Mouse (Mus musculus) embryonic fibroblast, embryonic 13.5 days (primary cell): ENCODE results near the gene 2310011J03Rik. TPM values are rescaled to one million over a fixed set of nuclear protein-coding genes. Genes with fewer than 3 reads are reported as not detected.

Experiments used
- H3K27ac ChIP-seq: 2 replicates; pipeline ENCODE4 v1.5.1; 2012; ENCODE audit warnings: low read length, control low read depth, inconsistent platforms; ENCODE audit not compliant: insufficient read depth
- H3K4me1 ChIP-seq: 2 replicates; pipeline ENCODE4 v1.6.1; 2011; ENCODE audit warnings: low read length; ENCODE audit not compliant: control insufficient read depth, insufficient read depth
- H3K4me3 ChIP-seq: 2 replicates; pipeline ENCODE4 v1.5.1; 2011; ENCODE audit warnings: mild to moderate bottlenecking, control low read depth, low read length; ENCODE audit not compliant: insufficient read depth
- CTCF ChIP-seq: IDR thresholded peaks from 2 replicates; pipeline ENCODE4 v1.5.1; 2011; ENCODE audit warnings: mild to moderate bottlenecking, control low read depth, low read length, moderate library complexity, borderline replicate concordance; ENCODE audit not compliant: insufficient read depth
- POLR2A ChIP-seq: IDR thresholded peaks from 2 replicates; pipeline ENCODE4 v1.6.1; 2011; ENCODE audit warnings: low read depth, mild to moderate bottlenecking, control low read depth, low read length, moderate library complexity
- polyA plus RNA-seq: library from polyadenylated mRNA; stranded (reverse); fragments of >200 nt; gene quantifications from 2 replicates; pipeline ENCODE4 v1.2.4, GENCODE M21; 2011; ENCODE audit warnings: low read depth; ENCODE audit not compliant: missing spikeins, insufficient read length

Gene 2310011J03Rik
- 16.4 and 18.6 TPM in 2 replicates for polyA plus RNA-seq

DNA sequence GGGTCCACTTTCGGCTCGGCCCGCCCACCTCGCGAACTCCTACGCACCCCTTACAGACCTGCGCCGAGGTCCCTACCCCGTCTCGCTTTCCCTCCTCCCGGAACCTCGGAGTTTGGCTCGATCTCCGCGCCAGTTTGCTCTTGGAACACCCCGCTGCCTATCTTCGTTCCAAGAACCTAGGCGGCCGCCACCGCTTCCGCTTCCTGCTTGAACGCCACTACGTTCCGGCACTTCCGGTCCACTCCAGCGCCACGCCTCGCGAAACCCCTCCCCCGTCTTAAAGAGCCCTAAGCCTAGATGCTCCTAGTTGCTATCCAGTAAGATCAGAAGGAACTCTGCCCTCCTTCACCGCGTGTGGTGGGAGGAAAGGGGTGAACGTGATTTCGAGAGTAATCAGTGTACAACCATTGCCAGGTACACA lies at the start of gene 2310011J03Rik:
2310011J03Rik (minus strand) TSS at position 198 of the 421 bp plus-strand sequence.
- no peaks in the 10 kb centered on the region; the same call in 1 of the 2 replicates for H3K4me1 ChIP-seq
- peak within 1 kb of the TSS; percentile 86 for H3K4me3 ChIP-seq
- H3K27ac ChIP-seq = no peak within 1 kb of the TSS
- TF ChIP-seq POLR2A = peak; percentile 72
- no peak for TF ChIP-seq CTCF

DNA sequence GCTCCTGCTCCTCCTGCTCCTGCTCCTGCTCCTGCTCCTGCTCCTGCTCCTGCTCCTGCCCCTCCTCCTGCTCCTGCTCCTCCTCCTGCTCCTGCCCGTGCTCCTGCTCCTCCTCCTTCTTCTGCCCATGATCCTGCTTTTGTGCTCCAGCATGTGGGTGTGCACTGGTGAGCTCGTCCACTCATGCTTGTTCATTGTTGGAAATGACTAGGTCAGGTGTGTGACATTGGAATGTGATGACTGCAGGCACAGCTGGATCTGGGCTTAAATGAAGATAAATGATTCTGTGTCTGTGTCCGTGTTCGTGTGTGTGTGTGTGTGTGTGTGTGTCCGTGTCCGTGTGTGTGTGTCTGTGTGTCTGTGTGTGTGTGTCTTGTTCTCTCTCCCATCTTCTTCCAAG lies 48.1 kb upstream of the 2310011J03Rik start:
- TF ChIP-seq POLR2A = no peak
- H3K4me1 ChIP-seq = no peaks in the 10 kb centered on the region; the same call in 1 of the 2 replicates

GRCm38 (mm10) chr10:80367954-80368353 lies 47.6 kb upstream of the 2310011J03Rik start:
- Histone ChIP-seq H3K4me1 (no peaks in the 10 kb centered on the region; the same call in 1 of the 2 replicates), H3K4me3 (no peak overlapping the region)

More for the DNA sequence above, 48.1 kb upstream of the 2310011J03Rik start:
- no peak overlapping the region for H3K27ac ChIP-seq
- no peak overlapping the region for H3K4me3 ChIP-seq

DNA sequence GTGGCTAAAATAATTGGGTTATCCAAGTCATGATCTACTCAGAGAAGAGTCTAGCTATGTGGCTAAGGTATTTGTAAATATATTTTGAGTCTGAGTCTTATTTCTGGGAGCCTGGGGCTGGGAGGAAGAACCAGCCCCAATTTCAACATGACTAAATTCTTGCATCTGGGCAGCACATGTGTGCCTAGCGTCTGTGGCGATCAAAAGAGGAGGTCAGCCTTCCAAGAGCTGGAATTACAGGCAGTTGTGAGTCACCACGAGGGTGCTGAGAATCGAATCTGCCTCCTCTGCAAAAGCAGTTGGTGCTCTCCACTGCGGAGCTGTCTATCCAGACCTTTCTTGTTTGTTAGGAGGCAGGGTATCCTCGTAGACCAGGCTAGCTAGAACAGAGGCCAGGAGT lies 45.4 kb upstream of the 2310011J03Rik start:
- TF ChIP-seq POLR2A = no peak
- no peak for TF ChIP-seq CTCF
- H3K4me1 ChIP-seq = no peaks in the 10 kb centered on the region; the same call in 1 of the 2 replicates
- no peak overlapping the region for H3K4me3 ChIP-seq
- no peak overlapping the region for H3K27ac ChIP-seq

More at GRCm38 (mm10) chr10:80367954-80368353, 47.6 kb upstream of the 2310011J03Rik start:
- no peak for TF ChIP-seq CTCF
- TF ChIP-seq POLR2A = no peak
- no peak overlapping the region for H3K27ac ChIP-seq

- TF ChIP-seq CTCF (no peak), POLR2A (no peak)
- no peak overlapping the region for H3K27ac ChIP-seq
- H3K4me1 ChIP-seq = no peaks in the 10 kb centered on the region; the same call in 1 of the 2 replicates
- H3K4me3 ChIP-seq = no peak overlapping the region
Measured at GRCm38 (mm10) chr10:80363734-80364133, 43.4 kb upstream of the 2310011J03Rik start.

DNA sequence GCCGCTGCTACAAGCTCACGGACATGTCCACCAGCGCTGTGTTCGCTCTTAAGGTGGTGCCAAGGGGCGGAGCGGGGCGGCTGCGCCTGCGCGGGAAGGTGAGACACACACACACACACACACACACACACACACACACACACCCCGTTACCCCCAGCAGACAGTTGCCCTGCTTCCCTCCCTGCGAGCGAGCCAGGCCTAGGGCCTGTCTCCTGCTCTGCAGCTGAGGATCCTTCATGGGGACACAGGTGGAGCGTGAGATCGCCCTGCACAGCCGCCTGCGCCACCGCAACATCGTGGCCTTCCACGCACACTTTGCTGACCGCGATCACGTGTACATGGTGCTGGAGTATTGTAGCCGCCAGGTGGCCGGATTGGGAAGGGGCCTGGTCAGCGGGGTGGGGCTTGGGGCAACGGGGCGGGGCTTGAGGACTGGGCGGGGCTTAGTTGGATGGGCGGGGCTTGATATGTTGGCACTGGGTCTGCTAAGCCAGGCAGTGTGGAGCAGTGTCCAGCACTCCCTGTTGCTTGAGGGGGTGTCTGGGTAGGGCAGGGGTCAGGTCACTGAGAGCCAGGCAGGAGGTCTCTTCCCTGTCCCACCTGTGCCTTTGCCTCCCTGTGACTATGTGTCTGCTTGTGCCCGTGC lies 37.8 kb upstream of the 2310011J03Rik start:
- no peak overlapping the region for H3K27ac ChIP-seq
- no peak for TF ChIP-seq CTCF
- no peak for TF ChIP-seq POLR2A
- H3K4me3 ChIP-seq = no peak overlapping the region
- no peaks in the 10 kb centered on the region for H3K4me1 ChIP-seq

DNA sequence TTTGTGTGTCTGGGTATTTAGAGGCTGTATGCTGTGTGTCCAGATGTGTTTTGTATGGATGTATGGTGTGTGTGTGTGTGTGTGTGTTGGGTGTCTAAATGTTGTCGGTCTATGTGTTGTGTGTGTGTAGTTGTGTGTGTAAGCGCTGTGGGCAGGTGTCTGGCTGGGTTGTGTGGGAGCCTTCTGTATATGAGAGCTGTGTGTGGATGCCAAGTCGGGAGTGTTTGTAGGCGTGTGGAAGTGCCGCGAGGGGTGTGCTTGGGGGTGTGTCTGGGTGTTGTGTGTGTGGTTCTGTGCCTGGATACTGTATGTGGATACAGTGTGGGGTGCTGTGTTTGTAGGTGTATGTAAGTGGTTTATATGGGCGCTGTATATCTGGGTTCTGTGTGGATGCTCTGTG lies 37.0 kb upstream of the 2310011J03Rik start:
- no peak overlapping the region for H3K27ac ChIP-seq
- H3K4me1 ChIP-seq = no peaks in the 10 kb centered on the region
- H3K4me3 ChIP-seq = no peak overlapping the region
- no peak for TF ChIP-seq CTCF
- no peak for TF ChIP-seq POLR2A

DNA sequence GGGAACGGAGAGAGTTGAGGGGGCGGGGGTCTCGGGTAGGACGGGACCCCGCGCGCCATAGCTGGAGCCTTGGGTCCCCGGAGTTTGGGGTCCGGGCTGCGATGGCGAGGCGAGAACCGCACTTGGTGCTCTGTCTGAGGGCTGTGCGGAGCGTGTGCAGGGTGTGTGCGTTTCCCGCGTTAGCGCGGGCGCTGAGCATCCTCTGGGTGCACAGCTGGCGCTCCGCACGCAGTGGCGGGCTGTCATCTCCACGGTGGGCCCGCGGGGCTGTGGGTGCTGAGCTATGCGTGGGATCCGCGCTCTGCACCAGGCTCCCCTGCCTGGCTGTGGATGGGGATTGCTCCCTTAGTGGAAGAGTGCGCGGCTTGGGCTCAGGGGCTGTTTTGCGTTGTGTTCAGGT lies 36.4 kb upstream of the 2310011J03Rik start:
- Histone ChIP-seq H3K4me3 (no peak overlapping the region), H3K27ac (no peak overlapping the region), H3K4me1 (no peaks in the 10 kb centered on the region)
- TF ChIP-seq POLR2A (no peak), CTCF (no peak)

DNA sequence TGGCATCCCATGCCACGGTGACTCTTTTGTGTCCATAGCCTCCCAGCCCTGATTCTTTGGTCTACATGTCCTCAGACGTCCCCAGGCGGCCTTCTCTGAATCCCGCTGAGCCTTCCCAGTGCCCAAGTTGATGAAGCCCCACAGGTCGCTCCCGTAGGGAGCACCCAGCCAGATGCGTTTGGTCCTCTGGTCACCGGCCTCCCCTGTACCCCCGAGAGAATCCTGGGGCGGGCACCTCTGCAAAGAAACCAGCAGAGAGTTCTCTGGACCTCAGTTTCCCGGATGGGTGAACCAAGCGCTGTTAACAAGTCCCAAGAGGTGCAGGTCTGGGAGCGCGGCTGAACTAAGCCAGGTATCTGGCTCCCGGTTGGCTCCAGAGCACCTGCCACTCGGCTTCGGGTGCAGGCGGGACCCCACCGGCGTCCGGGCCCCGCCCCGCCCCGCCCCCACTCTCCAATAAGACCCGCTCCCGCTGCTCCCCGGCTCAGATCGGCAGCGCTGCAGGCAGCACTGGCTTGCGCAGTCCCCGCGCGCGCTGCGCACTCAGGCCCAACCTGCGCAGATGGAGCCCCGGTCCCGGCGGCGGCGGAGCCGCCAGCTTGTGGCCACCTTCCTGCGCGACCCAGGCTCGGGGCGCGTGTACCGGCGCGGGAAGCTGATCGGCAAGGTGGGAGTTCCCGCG lies 35.8 kb upstream of the 2310011J03Rik start, which contains the start of gene Plk5:
Plk5 (plus strand) TSS at position 459 of the 682 bp plus-strand sequence.
- Histone ChIP-seq H3K27ac (no peak within 1 kb of the TSS), H3K4me3 (no peak within 1 kb of the TSS), H3K4me1 (no peaks in the 10 kb centered on the region)
- TF ChIP-seq CTCF = no peak
- TF ChIP-seq POLR2A = no peak

DNA sequence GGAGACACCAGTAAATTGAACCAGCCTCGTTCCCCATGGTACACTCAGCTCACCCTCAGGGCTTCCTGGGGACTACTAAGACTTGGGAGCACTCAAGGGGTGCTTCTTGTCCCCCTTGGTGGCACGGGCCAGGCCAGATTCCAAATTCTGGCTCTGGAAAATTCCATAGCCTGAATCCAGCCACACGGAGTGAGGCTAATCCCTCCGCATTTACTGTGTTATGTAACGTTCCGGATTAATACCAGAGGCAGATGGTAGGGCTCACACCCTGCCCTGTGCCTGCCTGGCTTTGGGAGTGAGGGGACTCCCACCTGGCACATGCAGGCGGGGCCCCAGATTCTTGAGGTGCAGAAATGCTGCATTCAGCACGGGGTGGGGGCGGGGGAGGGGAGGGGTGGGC lies 35.1 kb upstream of the 2310011J03Rik start:
- Histone ChIP-seq H3K4me1 (no peaks in the 10 kb centered on the region), H3K4me3 (no peak overlapping the region), H3K27ac (no peak overlapping the region)
- TF ChIP-seq POLR2A = no peak
- no peak for TF ChIP-seq CTCF
